Mouse (Mus musculus): ENCODE measurements around the gene Col9a2. TPM values are rescaled to one million over a fixed set of nuclear protein-coding genes. Genes with fewer than 3 reads are reported as not detected.

The Col9a2 gene
- total RNA-seq, 2 experiments from 2014 or later = not detected

DNA sequence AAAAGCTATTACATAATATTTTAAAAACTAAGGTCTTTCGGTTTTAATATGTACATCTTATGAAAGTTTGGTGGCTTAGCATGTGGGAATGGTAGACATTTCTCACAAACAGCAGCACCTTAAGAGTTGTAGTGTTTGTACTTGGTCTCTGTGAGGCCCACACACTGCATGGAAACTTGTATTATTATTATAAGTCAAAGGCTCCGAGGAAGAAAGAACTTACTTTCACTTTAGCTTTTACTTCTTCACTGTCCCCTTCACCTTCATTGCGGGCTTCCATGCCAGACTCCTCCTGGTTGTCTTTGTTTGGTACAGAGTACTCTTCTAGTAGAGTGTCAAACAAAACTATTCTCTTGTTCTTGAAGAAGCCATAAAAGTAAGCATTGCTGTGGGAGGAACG is 35.1 kb downstream of the Col9a2 start:
- ATAC-seq (replicated peaks; ENCODE audit: poor library complexity, severe bottlenecking) = no peak

DNA sequence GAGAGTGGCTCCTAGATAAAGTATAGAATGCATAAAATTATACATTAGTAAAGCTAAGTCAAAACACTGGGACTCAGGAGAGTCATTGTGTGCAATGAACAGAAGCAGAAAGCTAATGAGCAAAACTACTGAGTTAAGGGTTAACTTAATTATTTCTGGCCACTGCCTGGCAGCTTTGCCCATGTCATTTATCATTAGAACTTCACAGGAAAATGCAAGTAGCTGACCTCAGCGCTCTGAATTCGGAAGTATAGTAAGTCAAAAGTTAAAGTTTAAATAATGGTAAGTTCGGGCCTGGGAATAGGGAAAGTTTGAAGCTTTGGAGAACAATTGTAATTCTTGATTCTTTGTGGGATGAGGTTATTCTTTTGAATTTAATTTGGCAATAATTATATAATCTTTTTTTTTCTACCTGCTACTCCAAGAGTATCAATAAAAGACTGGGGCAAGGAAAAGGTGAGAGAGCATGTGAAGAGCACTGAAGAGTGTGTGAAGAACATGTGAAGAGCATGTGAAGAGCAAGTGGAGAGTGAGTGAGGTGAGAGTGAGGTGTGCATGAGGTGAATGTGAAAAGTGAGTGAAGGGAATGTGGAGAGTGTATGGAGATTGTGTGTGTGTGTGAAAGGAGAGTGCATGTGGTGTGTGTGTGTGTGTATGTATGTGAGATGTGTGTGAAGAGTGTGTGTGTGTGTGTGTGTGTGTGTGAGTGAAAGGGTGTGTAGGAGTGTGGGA is 38.9 kb downstream of the Col9a2 start:
- ATAC-seq (replicated peaks; ENCODE audit: poor library complexity, severe bottlenecking) = no peak

DNA sequence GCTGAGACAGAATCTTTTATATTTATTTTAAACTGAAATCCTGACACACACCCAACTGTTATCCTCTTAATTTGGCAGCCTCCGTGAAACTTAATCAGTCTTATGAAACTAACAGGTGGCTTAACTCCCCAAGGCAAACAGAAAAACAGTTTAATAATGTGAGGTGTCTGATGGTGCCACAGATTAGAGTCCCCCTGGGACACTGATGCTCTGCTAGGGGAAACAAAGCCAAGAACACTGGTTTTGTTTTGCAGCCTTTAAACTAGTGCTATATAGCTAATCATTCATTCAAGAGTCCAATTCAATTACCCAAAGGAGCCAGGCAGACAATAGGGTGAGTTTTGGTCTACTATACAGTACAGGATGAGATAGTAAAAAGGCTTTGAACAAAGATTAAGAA is 41.2 kb downstream of the Col9a2 start:
- no peak for ATAC-seq (replicated peaks; ENCODE audit: poor library complexity, severe bottlenecking)

DNA sequence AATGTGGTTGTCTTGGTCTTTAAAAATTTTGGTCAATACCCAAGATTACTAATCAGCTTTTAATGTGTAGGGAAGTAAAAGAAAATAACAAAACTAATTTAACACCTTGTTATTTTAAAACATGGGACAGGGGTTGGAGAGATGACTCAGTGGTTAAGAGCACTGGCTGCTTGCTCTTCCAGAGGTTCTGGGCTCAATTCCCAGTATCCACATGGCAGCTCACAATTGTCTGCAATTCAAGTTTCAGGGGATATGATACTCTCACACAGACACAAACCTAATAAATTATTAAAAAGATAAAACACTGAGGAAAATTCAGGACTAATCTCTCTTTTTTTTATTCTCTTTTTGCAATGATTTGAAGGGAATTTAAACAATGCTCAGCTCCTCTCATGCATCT is 45.3 kb downstream of the Col9a2 start:
- ATAC-seq (replicated peaks; ENCODE audit: poor library complexity, severe bottlenecking) = no peak

DNA sequence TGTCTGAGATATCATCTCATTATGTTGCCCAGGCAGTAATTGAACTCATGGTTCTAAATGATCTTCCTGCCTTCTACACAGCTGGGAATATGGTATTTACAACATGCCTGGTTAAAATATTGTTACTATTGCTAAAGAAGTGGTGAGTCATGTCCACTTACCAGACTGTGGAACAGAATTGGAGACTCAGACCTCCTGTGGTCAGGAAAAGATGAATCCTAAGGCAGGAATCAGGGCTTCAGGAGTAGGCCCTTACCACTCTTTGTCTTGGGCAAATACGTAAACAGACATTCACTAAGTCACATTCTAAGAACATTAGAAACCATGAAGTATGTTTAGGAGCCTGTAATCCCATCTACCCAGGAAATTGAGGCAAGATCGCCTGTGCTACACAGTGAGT is 49.5 kb downstream of the Col9a2 start:
- no peak for ATAC-seq (replicated peaks; ENCODE audit: poor library complexity, severe bottlenecking)

DNA sequence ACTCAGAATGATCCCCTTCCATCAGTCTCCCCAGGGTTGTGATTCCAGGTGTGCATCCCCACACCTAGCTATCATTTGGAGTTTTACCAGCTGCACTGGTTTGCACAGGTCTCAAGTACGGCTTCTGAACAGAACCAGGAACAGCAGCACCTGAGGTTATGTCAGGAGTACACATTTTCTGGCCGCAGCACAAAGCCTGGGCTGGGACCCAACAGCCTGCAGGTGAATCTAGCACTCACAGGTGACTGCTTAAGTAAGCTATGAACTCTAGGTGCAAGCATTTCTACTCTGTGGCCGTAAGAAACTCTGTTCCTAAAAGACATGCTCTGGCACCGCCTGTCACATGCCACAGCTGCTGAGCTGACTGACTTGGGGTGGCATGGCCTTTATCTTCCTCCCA is 51.0 kb downstream of the Col9a2 start:
- no peak for ATAC-seq (replicated peaks; ENCODE audit: poor library complexity, severe bottlenecking)

DNA sequence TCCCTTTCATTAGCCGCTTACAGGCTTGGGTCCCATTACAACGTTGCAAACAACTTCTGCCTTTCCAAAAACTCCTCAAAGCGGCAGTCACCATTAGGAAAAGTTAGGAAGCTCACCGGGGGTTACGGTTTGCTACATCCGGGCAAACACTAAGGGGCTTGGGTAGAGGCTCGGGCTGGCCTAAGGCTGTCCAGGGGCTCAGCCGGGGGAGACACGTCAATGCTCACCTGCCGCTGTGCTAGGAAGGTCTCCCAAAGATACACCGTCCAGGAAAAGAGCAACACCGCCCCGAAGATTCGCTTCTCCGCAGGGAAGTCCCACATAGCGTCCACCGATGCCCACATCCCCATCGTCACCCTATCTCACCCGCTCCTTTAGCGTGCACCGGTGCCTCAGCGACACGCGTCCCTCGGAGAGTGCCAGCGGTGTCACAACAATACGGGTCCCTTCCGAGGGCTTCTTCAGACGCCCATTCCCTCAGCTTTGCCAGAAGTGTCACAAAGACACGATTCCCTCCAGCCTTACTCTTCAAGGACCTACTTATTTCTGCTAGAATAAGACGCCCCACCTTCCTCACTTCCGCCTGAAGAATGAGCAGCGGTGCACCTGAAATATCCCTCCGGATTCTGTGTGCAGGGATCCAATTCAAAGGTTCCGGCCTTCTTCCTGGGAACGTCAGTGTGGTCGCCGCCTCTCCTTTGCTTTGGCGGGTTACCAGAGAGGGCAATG is 58.6 kb downstream of the Col9a2 start, which contains the start of gene Zmpste24:
Gene Zmpste24 (minus strand): TSS at position 592 of the 729 bp plus-strand sequence.
- ATAC-seq (replicated peaks; ENCODE audit: poor library complexity, severe bottlenecking) = peak; percentile 95

DNA sequence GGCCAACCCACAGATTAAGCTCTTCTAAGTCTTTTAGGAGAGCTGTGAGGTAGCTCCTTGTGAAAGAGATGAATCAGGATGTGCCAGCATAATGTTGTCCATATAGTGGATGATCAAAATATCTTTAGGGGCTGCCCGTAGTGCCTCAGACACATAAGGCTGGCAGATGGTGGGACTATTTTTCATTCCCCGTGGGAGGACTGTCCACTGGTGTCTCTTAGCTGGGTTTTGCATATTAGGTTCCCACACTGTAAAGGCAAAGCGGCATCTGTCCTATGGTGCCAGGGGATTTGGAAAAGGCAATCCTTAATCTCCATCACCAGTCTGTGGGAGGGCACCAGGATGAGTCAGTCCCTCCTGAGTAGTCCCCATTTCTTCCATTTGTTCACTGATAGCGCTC is 64.1 kb downstream of the Col9a2 start:
- ATAC-seq (replicated peaks; ENCODE audit: poor library complexity, severe bottlenecking) = no peak

Other genes starting within 250 kb of the Col9a2 start
- gene Nfyc, start 207.8 kb upstream of the Col9a2 start, total RNA-seq (2014; fragmentation: Nextera tagmentation) = 24.9 and 53.4 TPM in 2 replicates
- gene Nfyc, start 207.8 kb upstream of the Col9a2 start, total RNA-seq (2017) = 45.1 and 61.6 TPM in 2 replicates
- gene Rims3, start 184.6 kb upstream of the Col9a2 start, total RNA-seq (2014; fragmentation: Nextera tagmentation) = not detected in 2 replicates
- not detected in 2 replicates for gene Rims3, start 184.6 kb upstream of the Col9a2 start, total RNA-seq (2017)
- gene Exo5, start 114.4 kb upstream of the Col9a2 start, total RNA-seq (2014; fragmentation: Nextera tagmentation) = 15.4 and 17.6 TPM in 2 replicates
- 16.4 and 18.1 TPM in 2 replicates for gene Exo5, start 114.4 kb upstream of the Col9a2 start, total RNA-seq (2017)
- gene Zfp69, start 87.7 kb upstream of the Col9a2 start, total RNA-seq (2014; fragmentation: Nextera tagmentation) = 0.66 and 1.1 TPM in 2 replicates
- gene Zfp69, start 87.7 kb upstream of the Col9a2 start, total RNA-seq (2017) = 0.43 and 0.77 TPM in 2 replicates
- 44.9 and 53.4 TPM in 2 replicates for gene Smap2, start 22.1 kb upstream of the Col9a2 start, total RNA-seq (2014; fragmentation: Nextera tagmentation)
- 16.4 and 18.2 TPM in 2 replicates for gene Smap2, start 22.1 kb upstream of the Col9a2 start, total RNA-seq (2017)
- gene Zmpste24, start 58.9 kb downstream of the Col9a2 start, total RNA-seq (2014; fragmentation: Nextera tagmentation) = 45.8 and 60.4 TPM in 2 replicates
- gene Zmpste24, start 58.9 kb downstream of the Col9a2 start, total RNA-seq (2017) = 61.7 and 81.3 TPM in 2 replicates
- not detected in 2 replicates for gene Tmco2, start 69.8 kb downstream of the Col9a2 start, total RNA-seq (2014; fragmentation: Nextera tagmentation)
- not detected in 2 replicates for gene Tmco2, start 69.8 kb downstream of the Col9a2 start, total RNA-seq (2017)
- 9.4 and 11.3 TPM in 2 replicates for gene Rlf, start 175.7 kb downstream of the Col9a2 start, total RNA-seq (2014; fragmentation: Nextera tagmentation)
- 23.1 and 23.7 TPM in 2 replicates for gene Rlf, start 175.7 kb downstream of the Col9a2 start, total RNA-seq (2017)

Data from granulocyte monocyte progenitor cell, adult 5-6 weeks (primary cell).